Mouse (Mus musculus): ENCODE results near the gene Myg1. TPM values are rescaled to one million over a fixed set of nuclear protein-coding genes. Genes with fewer than 3 reads are reported as not detected.
A peak's percentile ranks its signal among the peaks of the same experiment; 100 is the strongest.

Myg1 gene
- polyA plus RNA-seq, 1 experiment from 2014 or later, result 81.8 TPM

- Histone ChIP-seq H3K4me3 (replicated peaks; ENCODE audit: low read length) (no peak overlapping the region), H3K4me2 (ENCODE audit: low read depth, low read length) (no peak overlapping the region), H3K4me1 (ENCODE audit: control insufficient read depth, insufficient read depth, low read length) (peaks cover 21% of the 10 kb centered on the region), H3K9ac (ENCODE audit: low read length) (no peak overlapping the region), H3K36me3 (ENCODE audit: control insufficient read depth, insufficient read depth, low read length) (no peaks in the 10 kb centered on the region), H3K27ac (ENCODE audit: low read length) (no peak overlapping the region), H3K9me3 (replicated peaks; ENCODE audit: control insufficient read depth, low read length) (no peaks in the 10 kb centered on the region), H3K27me3 (ENCODE audit: control insufficient read depth, insufficient read depth, low read length) (peaks cover 12% of the 10 kb centered on the region)
- ATAC-seq (ENCODE audit: insufficient read depth, low FRiP score), result no peak
- 86% methylated on average over 2 of the region's 2 CpGs for WGBS
Measured at GRCm38 (mm10) chr15:102353986-102354385, 22.5 kb downstream of the Myg1 start.

GRCm38 (mm10) chr15:102355134-102355870 lies 23.8 kb downstream of the Myg1 start:
- H3K36me3 ChIP-seq (ENCODE audit: control insufficient read depth, insufficient read depth, low read length), result no peaks in the 10 kb centered on the region
- under 1% methylated on average over 44 of the region's 49 CpGs for WGBS
- H3K9ac ChIP-seq (ENCODE audit: low read length), result peak overlapping the region; percentile 80
- H3K4me1 ChIP-seq (ENCODE audit: control insufficient read depth, insufficient read depth, low read length), result peaks cover 15% of the 10 kb centered on the region
- H3K4me2 ChIP-seq (ENCODE audit: low read depth, low read length), result peak overlapping the region; percentile 99
- ATAC-seq (ENCODE audit: insufficient read depth, low FRiP score), result peak; percentile 56; the same call in 1 of the 2 replicates
- H3K27me3 ChIP-seq (ENCODE audit: control insufficient read depth, insufficient read depth, low read length), result peaks cover 15% of the 10 kb centered on the region
- peak overlapping the region; percentile 77 for H3K27ac ChIP-seq (ENCODE audit: low read length)
- peak overlapping the region; percentile 63 for H3K4me3 ChIP-seq (replicated peaks; ENCODE audit: low read length)
- H3K9me3 ChIP-seq (replicated peaks; ENCODE audit: control insufficient read depth, low read length), result no peaks in the 10 kb centered on the region

- Histone ChIP-seq H3K27me3 (ENCODE audit: control insufficient read depth, insufficient read depth, low read length) (peaks cover 15% of the 10 kb centered on the region), H3K9me3 (replicated peaks; ENCODE audit: control insufficient read depth, low read length) (no peaks in the 10 kb centered on the region), H3K27ac (ENCODE audit: low read length) (peak overlapping the region; percentile 77), H3K4me3 (replicated peaks; ENCODE audit: low read length) (peak overlapping the region; percentile 63), H3K4me1 (ENCODE audit: control insufficient read depth, insufficient read depth, low read length) (peaks cover 14% of the 10 kb centered on the region), H3K9ac (ENCODE audit: low read length) (peak overlapping the region; percentile 80), H3K4me2 (ENCODE audit: low read depth, low read length) (peak overlapping the region; percentile 99), H3K36me3 (ENCODE audit: control insufficient read depth, insufficient read depth, low read length) (no peaks in the 10 kb centered on the region)
- WGBS, result 6% methylated on average over 38 of the region's 38 CpGs
- ATAC-seq (ENCODE audit: insufficient read depth, low FRiP score), result peak; percentile 42; the same call in 1 of the 2 replicates
Measured at GRCm38 (mm10) chr15:102355871-102356441, 24.4 kb downstream of the Myg1 start.

DNA sequence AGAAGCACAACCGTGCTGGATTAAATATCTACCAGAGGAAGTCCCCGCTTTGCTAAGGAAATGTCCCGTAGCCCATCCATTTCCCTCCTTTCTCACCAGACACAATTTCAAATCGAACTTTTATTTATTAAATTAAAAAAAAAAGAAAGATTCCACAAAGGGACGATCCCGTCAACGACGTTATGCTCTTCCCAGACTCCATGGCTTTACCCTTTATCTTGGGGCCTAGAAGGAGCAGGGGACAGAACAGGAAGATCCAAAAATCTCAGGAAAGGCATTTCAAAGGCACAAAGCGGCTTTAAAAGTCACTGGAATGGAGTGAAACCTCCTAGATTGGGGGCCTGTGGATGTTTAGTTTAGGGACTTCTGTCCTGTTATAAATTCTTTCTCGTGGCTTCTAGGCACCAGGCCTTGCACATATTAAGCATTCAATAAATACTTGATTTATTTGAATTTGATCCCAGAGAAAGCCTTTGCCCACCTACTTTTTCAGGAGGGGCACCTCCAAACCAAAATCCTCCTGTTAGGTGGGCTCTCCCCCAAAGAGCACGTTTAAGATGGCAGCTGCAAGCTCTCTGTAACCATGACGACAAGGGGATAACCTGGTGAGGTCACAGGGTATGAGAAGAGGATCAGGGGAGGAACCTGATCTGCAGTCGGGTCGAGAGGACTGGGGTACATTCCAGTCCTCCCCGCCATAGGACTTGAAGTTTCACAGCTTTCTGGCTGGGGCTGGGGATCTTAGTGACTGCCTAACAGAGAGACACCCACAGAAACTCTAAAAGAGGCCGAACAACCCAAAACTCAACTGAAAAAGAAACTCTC lies 25.2 kb downstream of the Myg1 start:
- no peak overlapping the region for H3K9ac ChIP-seq (ENCODE audit: low read length)
- H3K27ac ChIP-seq (ENCODE audit: low read length), result peak overlapping the region; percentile 77; the same call in 1 of the 2 replicates
- peak overlapping the region; percentile 99; the same call in 1 of the 2 replicates for H3K4me2 ChIP-seq (ENCODE audit: low read depth, low read length)
- no peak for ATAC-seq (ENCODE audit: insufficient read depth, low FRiP score)
- peak overlapping the region; percentile 63; the same call in 1 of the 2 replicates for H3K4me3 ChIP-seq (replicated peaks; ENCODE audit: low read length)
- 59% methylated on average over 16 of the region's 16 CpGs for WGBS
- H3K36me3 ChIP-seq (ENCODE audit: control insufficient read depth, insufficient read depth, low read length), result no peaks in the 10 kb centered on the region
- peaks cover 15% of the 10 kb centered on the region for H3K27me3 ChIP-seq (ENCODE audit: control insufficient read depth, insufficient read depth, low read length)
- H3K9me3 ChIP-seq (replicated peaks; ENCODE audit: control insufficient read depth, low read length), result no peaks in the 10 kb centered on the region
- peaks cover 11% of the 10 kb centered on the region; the same call in 1 of the 2 replicates for H3K4me1 ChIP-seq (ENCODE audit: control insufficient read depth, insufficient read depth, low read length)

DNA sequence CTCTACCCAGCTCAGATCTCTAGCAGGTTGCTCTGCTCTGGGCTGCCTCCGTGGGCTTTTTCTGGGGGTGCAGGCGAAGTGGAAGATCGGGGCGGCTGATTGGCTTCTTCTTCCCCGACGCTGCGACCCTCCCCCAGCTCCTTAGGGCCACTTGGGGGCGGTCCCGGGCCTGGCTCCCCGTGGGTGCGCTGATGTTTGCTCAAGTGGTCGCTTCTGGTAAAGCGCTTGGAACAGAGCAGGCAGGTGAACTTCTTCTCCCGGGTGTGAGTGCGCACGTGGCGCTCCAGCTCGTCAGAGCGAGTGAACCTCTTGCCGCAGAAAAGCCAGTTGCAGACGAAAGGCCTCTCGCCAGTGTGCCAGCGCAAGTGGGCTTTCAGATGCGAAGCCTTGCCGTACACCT lies 26.6 kb downstream of the Myg1 start:
- H3K9me3 ChIP-seq (replicated peaks; ENCODE audit: control insufficient read depth, low read length), result no peaks in the 10 kb centered on the region
- H3K27ac ChIP-seq (ENCODE audit: low read length), result no peak overlapping the region
- peak overlapping the region; percentile 61 for H3K9ac ChIP-seq (ENCODE audit: low read length)
- H3K27me3 ChIP-seq (ENCODE audit: control insufficient read depth, insufficient read depth, low read length), result peaks cover 15% of the 10 kb centered on the region
- peak overlapping the region; percentile 7; the same call in 1 of the 2 replicates for H3K4me3 ChIP-seq (replicated peaks; ENCODE audit: low read length)
- no peaks in the 10 kb centered on the region for H3K36me3 ChIP-seq (ENCODE audit: control insufficient read depth, insufficient read depth, low read length)
- H3K4me2 ChIP-seq (ENCODE audit: low read depth, low read length), result peak overlapping the region; percentile 39
- WGBS, result 7% methylated on average over 25 of the region's 25 CpGs
- no peak for ATAC-seq (ENCODE audit: insufficient read depth, low FRiP score)
- H3K4me1 ChIP-seq (ENCODE audit: control insufficient read depth, insufficient read depth, low read length), result peaks cover 22% of the 10 kb centered on the region

DNA sequence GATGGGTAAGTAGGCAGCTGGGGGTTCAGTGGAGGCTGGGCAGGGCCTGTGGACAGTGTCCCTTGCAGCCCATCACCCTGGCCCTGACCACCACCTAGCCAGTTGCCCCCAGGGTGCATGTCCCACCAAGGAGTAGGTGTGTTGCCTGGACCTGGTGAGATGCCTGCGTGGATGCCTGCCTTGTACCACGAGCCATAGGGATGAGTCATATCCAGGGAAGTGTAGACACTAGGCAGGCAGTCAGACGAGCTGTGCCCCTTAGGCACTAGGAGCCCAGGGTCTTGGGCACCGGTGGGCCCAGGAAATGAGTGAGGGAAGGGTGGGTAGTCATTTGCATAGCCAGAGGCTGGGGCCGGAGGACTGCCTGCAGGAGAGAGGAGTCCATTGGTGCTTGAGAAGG lies 27.3 kb downstream of the Myg1 start:
- H3K36me3 ChIP-seq (ENCODE audit: control insufficient read depth, insufficient read depth, low read length), result no peaks in the 10 kb centered on the region
- peaks cover 22% of the 10 kb centered on the region for H3K4me1 ChIP-seq (ENCODE audit: control insufficient read depth, insufficient read depth, low read length)
- H3K9ac ChIP-seq (ENCODE audit: low read length), result no peak overlapping the region
- H3K27ac ChIP-seq (ENCODE audit: low read length), result no peak overlapping the region
- no peak overlapping the region for H3K4me3 ChIP-seq (replicated peaks; ENCODE audit: low read length)
- 35% methylated on average over 5 of the region's 5 CpGs for WGBS
- no peak overlapping the region for H3K4me2 ChIP-seq (ENCODE audit: low read depth, low read length)
- H3K27me3 ChIP-seq (ENCODE audit: control insufficient read depth, insufficient read depth, low read length), result peaks cover 15% of the 10 kb centered on the region
- H3K9me3 ChIP-seq (replicated peaks; ENCODE audit: control insufficient read depth, low read length), result no peaks in the 10 kb centered on the region
- ATAC-seq (ENCODE audit: insufficient read depth, low FRiP score), result no peak

DNA sequence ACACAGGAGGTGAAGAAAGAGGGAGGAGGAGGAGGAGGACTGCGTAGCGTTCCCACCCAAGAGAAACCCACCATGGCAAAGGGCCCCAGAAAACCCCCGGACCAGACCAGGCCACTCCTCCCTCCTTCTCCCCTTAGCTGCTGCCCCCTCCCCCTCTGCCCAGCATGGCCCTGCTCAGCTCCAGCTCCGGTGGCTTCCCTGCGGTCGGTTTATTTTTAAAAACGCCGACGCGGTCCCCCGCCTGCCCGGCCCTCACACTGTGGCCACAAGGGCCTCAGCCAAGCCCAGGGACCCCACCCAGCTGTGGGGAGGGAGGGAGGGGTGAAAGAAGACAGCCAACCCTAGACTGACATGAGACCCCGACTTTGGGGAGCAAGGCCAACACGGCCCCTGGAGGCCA lies 31.1 kb downstream of the Myg1 start:
- H3K9ac ChIP-seq (ENCODE audit: low read length), result peak overlapping the region; percentile 65

DNA sequence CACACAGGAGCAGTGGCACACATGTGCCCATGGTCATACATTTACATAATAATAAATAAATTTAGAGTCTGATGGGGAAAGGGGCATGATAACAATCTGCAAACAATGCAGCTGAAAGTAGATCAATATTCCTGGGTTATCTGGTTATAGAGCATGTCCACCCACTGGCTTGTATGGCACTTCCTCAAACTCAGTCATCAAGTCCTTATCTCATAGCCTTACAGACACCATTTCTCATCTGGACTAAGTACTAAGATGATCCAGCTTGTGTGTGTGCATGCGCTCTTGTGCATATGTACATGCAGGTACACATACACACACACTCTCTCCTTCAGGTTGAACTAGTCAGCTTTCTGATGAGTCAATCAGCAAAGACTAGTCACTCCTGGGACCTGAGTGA lies 33.2 kb downstream of the Myg1 start:
- H3K27me3 ChIP-seq (ENCODE audit: control insufficient read depth, insufficient read depth, low read length), result no peaks in the 10 kb centered on the region; the same call in 1 of the 2 replicates
- WGBS, result 92% methylated on average over 1 of the region's 1 CpGs
- H3K27ac ChIP-seq (ENCODE audit: low read length), result no peak overlapping the region
- H3K9ac ChIP-seq (ENCODE audit: low read length), result no peak overlapping the region
- H3K4me3 ChIP-seq (replicated peaks; ENCODE audit: low read length), result no peak overlapping the region
- no peaks in the 10 kb centered on the region for H3K36me3 ChIP-seq (ENCODE audit: control insufficient read depth, insufficient read depth, low read length)
- no peak for ATAC-seq (ENCODE audit: insufficient read depth, low FRiP score)
- no peak overlapping the region for H3K4me2 ChIP-seq (ENCODE audit: low read depth, low read length)
- H3K9me3 ChIP-seq (replicated peaks; ENCODE audit: control insufficient read depth, low read length), result no peaks in the 10 kb centered on the region
- peaks cover 21% of the 10 kb centered on the region for H3K4me1 ChIP-seq (ENCODE audit: control insufficient read depth, insufficient read depth, low read length)

More for the DNA sequence above, 31.1 kb downstream of the Myg1 start:
- H3K27me3 ChIP-seq (ENCODE audit: control insufficient read depth, insufficient read depth, low read length), result peaks cover 13% of the 10 kb centered on the region
- H3K4me1 ChIP-seq (ENCODE audit: control insufficient read depth, insufficient read depth, low read length), result peaks cover 30% of the 10 kb centered on the region
- WGBS, result 9% methylated on average over 14 of the region's 14 CpGs
- peak; percentile 66; the same call in 1 of the 2 replicates for ATAC-seq (ENCODE audit: insufficient read depth, low FRiP score)
- H3K9me3 ChIP-seq (replicated peaks; ENCODE audit: control insufficient read depth, low read length), result no peaks in the 10 kb centered on the region
- no peaks in the 10 kb centered on the region for H3K36me3 ChIP-seq (ENCODE audit: control insufficient read depth, insufficient read depth, low read length)
- H3K4me3 ChIP-seq (replicated peaks; ENCODE audit: low read length), result peak overlapping the region; percentile 29
- peak overlapping the region; percentile 46; the same call in 1 of the 2 replicates for H3K27ac ChIP-seq (ENCODE audit: low read length)
- peak overlapping the region; percentile 52 for H3K4me2 ChIP-seq (ENCODE audit: low read depth, low read length)
